Mouse (Mus musculus): Measurements from ENCODE around the gene Fgl2.

Gene Fgl2

GRCm38 (mm10) chr5:21384252-21384960 lies 12.0 kb downstream of the Fgl2 start:
- no peak for DNase-seq (ENCODE audit: low spot score in 2 of 2)

DNA sequence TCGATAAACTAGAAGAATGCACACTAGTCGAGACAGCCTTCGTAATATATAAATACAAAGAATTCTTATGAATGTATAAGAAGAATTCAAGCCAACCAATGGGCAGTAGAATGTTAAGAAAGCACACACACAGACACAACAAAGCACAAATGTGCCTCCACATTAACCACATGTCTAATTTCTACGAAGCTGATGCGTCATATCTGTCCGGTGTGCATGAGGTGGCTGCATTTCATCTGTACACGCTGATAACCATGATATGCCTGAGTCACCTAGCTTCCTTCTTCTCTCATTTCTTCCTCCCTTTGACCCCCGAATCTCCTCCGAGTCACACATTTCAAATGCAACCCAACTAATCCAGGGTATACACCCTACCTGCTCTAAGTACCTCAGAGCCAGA lies 12.5 kb downstream of the Fgl2 start:
- DNase-seq (ENCODE audit: low spot score in 2 of 2), result no peak

DNA sequence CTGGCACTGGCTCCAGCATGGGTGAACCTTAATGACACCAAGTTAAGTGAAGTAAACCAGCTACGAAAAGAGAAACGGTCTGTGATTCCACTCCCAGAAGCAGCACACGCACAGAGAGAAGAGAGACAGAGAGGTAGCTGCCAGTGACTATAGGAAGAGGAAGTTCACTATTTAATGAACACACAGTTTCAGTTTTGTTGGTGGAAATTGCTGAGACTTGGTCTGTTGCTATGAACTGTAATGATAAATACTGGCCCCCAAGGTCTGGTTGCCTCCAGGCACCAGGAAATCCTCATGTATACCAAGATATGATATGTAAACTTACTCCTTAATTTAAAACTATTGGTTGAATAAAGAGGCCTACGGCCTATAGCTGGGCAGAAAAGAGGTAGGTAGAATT lies 14.0 kb downstream of the Fgl2 start:
- no peak for DNase-seq (ENCODE audit: low spot score in 2 of 2)

DNA sequence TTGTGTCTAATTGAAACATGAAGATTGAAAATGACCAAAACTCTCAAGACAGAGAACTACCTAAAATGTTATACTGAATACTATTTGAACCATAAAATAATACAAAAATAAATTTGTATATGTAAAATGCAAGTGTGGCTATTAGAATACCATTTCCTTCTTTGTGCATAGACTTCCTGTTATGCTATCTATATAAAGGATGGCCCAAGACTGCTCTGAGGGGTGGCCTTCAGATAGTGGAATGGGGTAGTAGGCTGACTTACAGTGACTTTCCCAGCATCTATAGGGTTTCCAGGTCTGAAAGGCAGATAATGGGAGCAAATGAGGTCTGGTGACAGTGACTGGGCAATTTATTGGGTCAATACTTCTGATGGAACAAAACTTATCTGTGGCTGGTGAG lies 14.9 kb downstream of the Fgl2 start:
- DNase-seq (ENCODE audit: low spot score in 2 of 2), result no peak

DNA sequence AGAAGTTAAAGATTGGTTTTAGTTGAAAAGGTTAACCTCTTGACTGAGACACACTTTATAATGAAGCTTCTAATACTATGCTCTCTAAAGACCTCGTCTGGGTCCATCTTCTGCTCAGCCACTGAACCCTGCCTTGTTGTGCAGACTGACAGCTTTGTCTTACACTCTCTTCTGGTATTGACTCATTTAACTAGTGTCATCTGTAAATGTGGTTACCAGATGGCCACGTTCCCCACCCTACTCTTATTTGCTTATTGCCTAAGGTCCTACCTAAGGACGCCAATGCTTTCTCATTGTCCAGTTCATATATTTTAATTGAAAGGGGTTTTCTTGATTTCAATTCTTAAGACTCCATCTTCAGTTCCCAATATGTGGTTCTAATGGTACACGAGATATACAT lies 16.4 kb downstream of the Fgl2 start:
- DNase-seq (ENCODE audit: low spot score in 2 of 2), result no peak

- DNase-seq (ENCODE audit: low spot score in 2 of 2), result no peak
These were observed 19.4 kb downstream of the Fgl2 start for GRCm38 (mm10) chr5:21391616-21392384.

GRCm38 (mm10) chr5:21394562-21394961 lies 22.1 kb downstream of the Fgl2 start:
- no peak for DNase-seq (ENCODE audit: low spot score in 2 of 2)

DNA sequence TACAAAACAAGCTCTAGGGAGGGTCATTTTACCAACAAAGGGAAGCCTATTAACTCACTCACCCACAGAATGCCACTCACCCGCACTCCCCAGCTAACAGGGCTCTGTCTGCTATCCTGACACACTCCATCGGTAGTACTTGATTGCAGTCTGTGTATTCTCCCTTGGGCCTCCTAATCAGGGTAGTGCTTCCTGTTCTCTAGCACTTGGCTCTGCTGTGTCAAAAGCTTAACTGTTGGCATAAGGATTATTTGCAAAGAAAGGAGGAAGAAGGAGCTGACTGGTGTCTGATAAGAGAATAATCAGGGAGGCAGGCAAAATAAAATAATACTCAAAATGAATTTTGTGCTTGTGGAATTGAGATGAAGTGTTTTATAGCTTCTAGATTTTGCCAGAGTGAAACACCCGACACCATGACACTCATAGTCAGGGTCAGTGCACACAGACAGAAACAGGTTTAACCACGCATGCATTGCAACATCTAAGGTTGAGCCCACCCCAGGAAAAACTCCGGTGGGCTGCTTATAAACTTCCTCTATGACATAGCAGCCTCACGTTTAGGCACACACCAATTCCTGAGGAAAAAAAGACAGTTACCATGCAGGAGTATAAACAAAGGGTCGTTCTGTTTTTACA lies 22.9 kb downstream of the Fgl2 start:
- DNase-seq (ENCODE audit: low spot score in 2 of 2), result no peak

- no peak for DNase-seq (ENCODE audit: low spot score in 2 of 2)
These were observed 38.8 kb downstream of the Fgl2 start for GRCm38 (mm10) chr5:21411261-21411666.

DNA sequence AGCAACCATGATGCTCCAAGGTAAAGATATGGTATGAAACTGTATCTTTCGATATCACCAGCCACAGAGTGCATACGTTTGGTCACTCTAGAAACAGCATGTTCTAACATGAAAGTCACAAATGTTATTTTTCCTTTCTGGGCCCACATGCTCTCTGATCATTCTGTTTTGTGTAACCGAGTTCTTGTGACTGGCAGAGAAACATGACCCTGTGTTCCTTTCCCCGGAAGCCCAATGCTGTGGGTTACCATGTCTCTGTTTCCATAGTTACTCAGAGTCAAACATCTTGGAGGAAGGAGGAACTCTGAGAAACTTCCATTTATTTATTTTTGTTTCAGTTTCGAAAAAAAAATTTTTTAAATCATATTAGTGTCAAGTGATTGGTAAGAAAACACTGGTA lies 39.6 kb downstream of the Fgl2 start:
- DNase-seq (ENCODE audit: low spot score in 2 of 2), result no peak

- no peak for DNase-seq (ENCODE audit: low spot score in 2 of 2)
These were observed 40.9 kb downstream of the Fgl2 start for GRCm38 (mm10) chr5:21413322-21413721.

GRCm38 (mm10) chr5:21414116-21414820 lies 41.8 kb downstream of the Fgl2 start:
- no peak for DNase-seq (ENCODE audit: low spot score in 2 of 2)

- DNase-seq (ENCODE audit: low spot score in 2 of 2), result no peak
These were observed 46.2 kb downstream of the Fgl2 start for GRCm38 (mm10) chr5:21418613-21419012.

GRCm38 (mm10) chr5:21420609-21421008 lies 48.2 kb downstream of the Fgl2 start:
- DNase-seq (ENCODE audit: low spot score in 2 of 2), result no peak

DNA sequence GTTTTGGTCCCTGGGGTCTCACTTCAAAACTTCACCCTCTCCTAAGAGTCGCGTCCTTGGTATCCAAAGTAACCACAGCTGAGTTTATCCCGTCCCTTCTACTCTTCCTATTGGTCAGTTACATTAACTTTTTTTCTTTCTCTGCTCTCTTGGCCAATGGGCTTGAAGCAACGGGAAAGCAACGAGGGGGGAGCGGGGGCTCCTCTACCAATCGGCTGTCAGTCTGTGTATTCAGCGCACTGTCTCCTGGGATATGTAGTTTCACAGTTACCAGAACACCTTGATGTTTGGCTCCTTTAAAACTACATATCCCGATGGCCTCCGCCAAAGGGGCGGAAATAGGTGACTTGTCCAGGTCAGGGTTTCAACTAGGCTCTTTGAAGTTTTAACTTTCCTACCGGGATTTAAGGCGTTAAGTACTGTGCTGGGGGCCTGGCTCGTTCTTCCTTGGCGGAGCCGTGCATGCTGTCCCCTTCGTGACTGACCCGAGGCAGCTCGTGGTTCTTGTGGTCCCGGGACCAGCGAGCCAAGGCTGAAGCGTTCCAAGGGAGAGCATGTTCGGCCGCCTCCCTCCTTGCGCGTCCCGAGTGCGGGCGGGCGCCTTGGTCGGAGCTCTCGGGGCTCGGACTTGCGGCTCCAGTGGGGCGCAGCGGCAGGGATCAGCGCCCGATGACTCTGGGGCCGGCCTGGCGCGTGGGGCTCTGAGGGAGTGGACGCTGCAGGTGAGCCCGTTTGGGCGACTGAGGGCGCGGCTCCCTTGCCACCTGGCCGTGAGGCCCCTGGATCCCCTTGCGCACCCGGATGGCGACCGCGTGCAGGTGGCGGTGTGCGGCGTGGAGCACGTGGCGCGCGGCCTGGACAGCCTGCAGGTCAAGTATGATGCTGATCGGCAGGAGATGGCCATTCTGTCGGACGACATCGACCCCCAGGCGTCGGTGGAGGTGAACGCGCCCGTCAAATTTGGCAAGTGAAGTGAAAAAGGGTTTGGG lies 52.5 kb downstream of the Fgl2 start, which contains the start of the genes Ccdc146 and Fam185a:
Gene Ccdc146 (minus strand): TSS at position 64 of the 989 bp plus-strand sequence.
Gene Fam185a (plus strand): TSS at position 345 of the 989 bp plus-strand sequence.
- DNase-seq (ENCODE audit: low spot score in 2 of 2), result peak; percentile 85 to 93

DNA sequence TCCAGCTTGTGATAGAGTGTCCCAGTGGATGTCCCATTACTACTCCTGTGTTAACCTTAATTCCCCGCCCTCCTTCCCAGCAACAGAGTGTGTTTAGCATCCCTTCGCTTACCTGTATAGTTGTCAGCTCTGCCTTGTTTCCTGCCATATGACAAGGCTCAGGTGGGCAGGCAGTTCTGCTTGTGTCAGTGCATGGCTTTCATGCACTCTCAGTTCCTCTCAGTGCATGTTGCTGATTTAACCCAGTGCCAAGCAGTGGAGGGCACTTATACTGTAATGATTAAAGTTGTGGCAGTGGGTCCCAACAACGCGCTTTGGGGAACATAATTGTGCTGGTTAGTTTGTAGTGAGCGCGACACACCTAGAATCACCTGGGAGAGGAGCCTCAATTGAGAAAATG lies 54.2 kb downstream of the Fgl2 start:
- DNase-seq (ENCODE audit: low spot score in 2 of 2), result no peak
